ENCODE assay signal across 1 mouse cellular context in the genomic region with DNA sequence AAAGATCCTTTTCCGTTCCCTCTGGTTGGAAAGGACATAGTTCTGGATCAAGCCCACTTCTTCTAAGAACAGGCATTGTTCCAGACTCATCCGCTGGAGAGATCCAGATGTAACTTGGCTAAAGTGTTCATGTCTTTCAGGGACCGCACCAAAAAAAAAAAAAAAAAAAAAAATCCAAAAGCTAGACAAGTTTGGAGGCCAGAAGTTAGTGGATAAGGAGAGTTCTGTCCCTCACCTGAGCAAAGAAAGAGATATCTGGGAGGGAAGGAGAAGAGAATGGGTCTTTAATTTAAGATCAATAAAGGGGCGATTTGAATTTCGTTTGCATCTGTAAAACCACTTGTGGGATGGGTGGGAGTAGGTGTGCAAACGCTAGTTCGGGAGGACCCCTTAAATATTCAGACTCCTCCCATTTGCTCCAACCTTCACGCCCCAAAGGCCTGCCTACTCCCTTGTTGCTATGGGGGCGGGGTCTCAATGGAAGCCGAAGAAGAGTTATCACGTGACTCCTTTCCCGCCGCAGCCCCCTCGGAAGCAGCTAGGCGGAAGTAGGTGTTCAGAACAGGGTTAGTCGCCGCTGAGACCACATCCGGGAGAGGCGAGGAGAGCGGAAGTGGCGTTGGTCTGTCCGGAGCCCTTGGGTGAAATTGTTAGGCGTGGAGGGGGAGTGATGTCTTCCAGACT.
TF ChIP-seq lines count a peak whose summit lies in the region.

A gene (plus strand): TSS at position 554 of the 684 bp plus-strand sequence.

TF ChIP-seq in MEL, 35 proteins besides CTCF, POLR2A, EP300 and RAD21 (continued from another document):
- TF ChIP-seq MAX (IDR thresholded peaks at IDR 0.05; ENCODE audit: low read length) (no peak), MYB (IDR thresholded peaks at IDR 0.05; ENCODE audit: low read depth, low read length) (no peak), NRF1 (IDR thresholded peaks at IDR 0.05; ENCODE audit: insufficient read depth, low read depth, low read length, poor library complexity, severe bottlenecking) (no peak), MXI1 (IDR thresholded peaks at IDR 0.05; ENCODE audit: low read depth, low read length) (peak; percentile 17; the same call in 1 of the 2 replicates), GATA1 (IDR thresholded peaks at IDR 0.05; ENCODE audit: low read depth, low read length) (no peak), RCOR1 (IDR thresholded peaks at IDR 0.05; ENCODE audit: low read depth, low read length) (no peak), USF2 (IDR thresholded peaks at IDR 0.05; ENCODE audit: borderline replicate concordance in 1 of 2, insufficient read depth in 1 of 2, low read depth in 1 of 2, low read length in 2 of 2) (peak; percentile 81 to 91), ZKSCAN1 (IDR thresholded peaks at IDR 0.05; ENCODE audit: low read depth, low read length) (no peak), ETS1 (IDR thresholded peaks at IDR 0.05; ENCODE audit: low read depth, low read length) (peak; percentile 2; the same call in 1 of the 2 replicates), SIN3A (IDR thresholded peaks at IDR 0.05; ENCODE audit: low read length) (peak; percentile 87; the same call in 1 of the 2 replicates), CHD1 (IDR thresholded peaks at IDR 0.05; ENCODE audit: low read depth, low read length) (no peak)
